Mouse (Mus musculus) ES-Bruce4 (cell line): ENCODE measurements at regions not wholly inside any gene's neighbourhood (a gene's known extent, or its start where the extent isn't known, plus 50 kb on each side); places are given as distances from the start of the nearest gene placed in this dataset.

Experiments used
- CTCF ChIP-seq: IDR thresholded peaks from one replicate; pipeline ENCODE4 v1.8.1; 2011; ENCODE audit warnings: low read depth, low read length
- EP300 ChIP-seq: IDR thresholded peaks from 2 replicates; pipeline ENCODE4 v1.6.1; 2011; ENCODE audit warnings: low read depth, low read length; ENCODE audit not compliant: insufficient read depth

GRCm38 (mm10) chr9:116399296-116399695 lies 224.1 kb upstream of the Tgfbr2 start:
- TF ChIP-seq CTCF (no peak), EP300 (no peak)
